ENCODE assay signal across 9 mouse cellular contexts in genomic region chr10:24625060-24625701, GRCm38 (mm10). TPM values are rescaled to one million over a fixed set of nuclear protein-coding genes. Genes with fewer than 3 reads are reported as not detected.
DNase-seq lines count a peak whose midpoint lies in the region; ATAC-seq and TF ChIP-seq lines count a peak whose summit lies in the region.
"Had no signal": no experiment of that assay in that cellular context is flagged by ENCODE, and none has a peak within 500 bp of the region (broad histone marks: within the 10 kb centered on the region; RNA-seq: fewer than 3 reads in every experiment).

No protein-coding gene starts in this region.

- H3K27me3 ChIP-seq in embryonic facial prominence, embryonic 12.5 days = no peaks in the 10 kb centered on the region
- H3K27me3 ChIP-seq in liver, embryonic 14.5 days (ENCODE audit: control insufficient read depth, insufficient read depth, low read length) = no peaks in the 10 kb centered on the region
- H3K27me3 ChIP-seq: liver, embryonic 15.5 days had no signal

- TF ChIP-seq EP300 in liver, embryonic 14.5 days (IDR thresholded peaks at IDR 0.05; ENCODE audit: low read depth) = no peak

- TF ChIP-seq CTCF in liver, embryonic 14.5 days (IDR thresholded peaks at IDR 0.05; ENCODE audit: low read depth) = peak; percentile 90

- H3K4me1 ChIP-seq in embryonic facial prominence, embryonic 12.5 days = no peaks in the 10 kb centered on the region
- H3K4me1 ChIP-seq in liver, embryonic 14.5 days (replicated peaks; ENCODE audit: control insufficient read depth in 2 of 2, insufficient read depth in 2 of 2, low read length in 1 of 2) = peaks cover 0 to 9% of the 10 kb centered on the region in 2 experiments; a peak in 2 of 4 replicates
- H3K4me1 ChIP-seq: liver, embryonic 15.5 days had no signal

- peak; percentile 84 for DNase-seq in CD4-positive helper T cell, adult 2 months (ENCODE audit: low read depth, low spot score)
- DNase-seq in adrenal gland, postnatal 14 days = peak; percentile 89
- DNase-seq in heart, adult 8-10 months (ENCODE audit: low spot score) = peak; percentile 80
- DNase-seq in kidney, postnatal 14 days = peak; percentile 89
- peak; percentile 51 to 55 (median 52) for DNase-seq in liver, embryonic 14.5 days (ENCODE audit: low read depth in 3 of 3, low spot score in 3 of 3)
- peak; percentile 96 for DNase-seq in testis, postnatal 10 days (ENCODE audit: low spot score)

- H3K4me2 ChIP-seq in embryonic facial prominence, embryonic 12.5 days (replicated peaks) = peak overlapping the region; percentile 27; the same call in 1 of the 2 replicates
- H3K4me2 ChIP-seq in liver, embryonic 14.5 days (ENCODE audit: low read depth) = no peak overlapping the region
- H3K4me2 ChIP-seq: liver, embryonic 15.5 days had no signal

- H3K4me3 ChIP-seq in embryonic facial prominence, embryonic 12.5 days = no peak overlapping the region
- no peak overlapping the region for H3K4me3 ChIP-seq in liver, embryonic 14.5 days (ENCODE audit: insufficient read depth in 1 of 2, low read depth in 2 of 2, low read length in 2 of 2)
- H3K4me3 ChIP-seq: liver, embryonic 15.5 days had no signal

- no peaks in the 10 kb centered on the region for H3K36me3 ChIP-seq in embryonic facial prominence, embryonic 12.5 days
- H3K36me3 ChIP-seq in liver, embryonic 14.5 days (replicated peaks; ENCODE audit: control insufficient read depth, insufficient read depth, low read depth) = no peaks in the 10 kb centered on the region
- H3K36me3 ChIP-seq: liver, embryonic 15.5 days had no signal

- H3K9ac ChIP-seq in embryonic facial prominence, embryonic 12.5 days = no peak overlapping the region
- H3K9ac ChIP-seq in liver, embryonic 14.5 days (replicated peaks) = no peak overlapping the region
- H3K9ac ChIP-seq: liver, embryonic 15.5 days had no signal

- no peaks in the 10 kb centered on the region for H3K9me3 ChIP-seq in embryonic facial prominence, embryonic 12.5 days
- H3K9me3 ChIP-seq in liver, embryonic 14.5 days (ENCODE audit: control insufficient read depth, low read length) = no peaks in the 10 kb centered on the region
- H3K9me3 ChIP-seq: liver, embryonic 15.5 days had no signal

- no peak for ATAC-seq in embryonic facial prominence, embryonic 12.5 days (ENCODE audit: insufficient number of reproducible peaks, insufficient read depth, low FRiP score, low TSS enrichment)
- no peak for ATAC-seq in liver, embryonic 14.5 days (ENCODE audit: insufficient read depth)
- peak; percentile 67; the same call in 1 of the 2 replicates for ATAC-seq in neutrophil, adult 5-6 weeks (ENCODE audit: extremely low read depth, insufficient number of reproducible peaks, low FRiP score, poor library complexity, severe bottlenecking)

- whole genome bisulfite sequencing in embryonic facial prominence, embryonic 12.5 days = 35% methylated on average over 24 of the region's 24 CpGs
- WGBS in liver, embryonic 14.5 days (ENCODE audit: insufficient replicate concordance) = 40% methylated on average over 24 of the region's 24 CpGs

- no peak overlapping the region for H3K27ac ChIP-seq in embryonic facial prominence, embryonic 12.5 days
- no peak overlapping the region for H3K27ac ChIP-seq in liver, embryonic 14.5 days
- H3K27ac ChIP-seq: liver, embryonic 15.5 days had no signal

RNA-seq across cellular contexts. Expression of gene Ccn2, which starts 29.9 kb away (rescaled TPM):
- total RNA-seq in adrenal gland, postnatal 14 days (2021) = 34.8 and 45.0 TPM in 2 replicates
- polyA plus RNA-seq in embryonic facial prominence, embryonic 12.5 days (2016; fragmentation: Nextera tagmentation; extraction: Ambion mirVana) = 9.6 and 10.5 TPM in 2 replicates
- 100 to 1,000 TPM in 1 of 4 experiments, 10 to 100 TPM in 3; 53.9 to 107 (median 63.8) TPM for total RNA-seq in heart, adult 8-10 months (2022)
- 1.4 and 2.0 TPM in 2 replicates for polyA plus RNA-seq in liver, embryonic 14.5 days (2012; rRNA removed)
- polyA plus RNA-seq in liver, embryonic 14.5 days (2014; fragmentation: Nextera tagmentation; extraction: Ambion mirVana) = 0.32 and 0.37 TPM in 2 replicates
- total RNA-seq in neutrophil, adult 5-6 weeks (2017) = not detected in 2 replicates

Comparison
In these comparisons a context has a peak if more than half of its experiments do, and no peak if none do; other contexts are left out.
1. RNA of gene Ccn2, which starts 29.9 kb away (total RNA-seq): 53.9 to 107 TPM in heart, adult 8-10 months and 34.8 to 45.0 TPM in adrenal gland, postnatal 14 days; not detected in neutrophil, adult 5-6 weeks; every median in the first group is over 10 times any median in the second.
2. Peak in every context shown above with its lines, with median percentiles within 50 percentile points of each other: DNase-seq.